Mouse (Mus musculus): ENCODE results near the gene Vmn1r177. TPM values are rescaled to one million over a fixed set of nuclear protein-coding genes. Genes with fewer than 3 reads are reported as not detected.
"Not testable (repeated sequence)": the region's sequence is repeated elsewhere in the genome, so short reads cannot be mapped to it uniquely, and the experiment has no call there.

The Vmn1r177 gene
- not detected for total RNA-seq (2021)
- long read RNA-seq, experiment 1 = 0 reads
- long read RNA-seq, experiment 2 = 0 reads

DNA sequence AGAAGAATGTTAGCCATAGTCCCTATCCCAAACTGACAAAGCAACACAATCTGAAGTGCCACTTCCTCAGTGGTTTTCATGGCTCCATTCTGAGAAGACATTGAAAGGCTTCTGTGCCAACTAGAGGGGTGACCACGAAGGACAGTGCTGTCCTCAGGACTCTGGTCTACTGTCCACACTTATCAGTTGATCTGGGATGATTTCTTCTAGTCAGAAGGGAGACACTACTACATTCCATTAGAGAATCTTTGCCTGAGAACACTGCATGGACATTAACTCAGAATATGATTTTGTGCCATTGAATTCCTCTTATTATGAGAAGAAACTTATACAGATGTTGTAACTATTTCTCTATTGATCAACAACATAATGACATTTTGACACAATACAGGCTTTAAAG, at the start of gene Vmn1r177:
TSS of gene Vmn1r177 (minus strand) at position 101 of the 400 bp plus-strand sequence.
- not testable (repeated sequence) for DNase-seq (ENCODE audit: low spot score in 2 of 2)

GRCm38 (mm10) chr7:23891709-23892108, 25.5 kb upstream of the Vmn1r177 start, which contains the start of gene Vmn1r178:
Gene Vmn1r178 (plus strand): TSS chr7:23892009.
- DNase-seq (ENCODE audit: low spot score in 2 of 2) = no peak

DNA sequence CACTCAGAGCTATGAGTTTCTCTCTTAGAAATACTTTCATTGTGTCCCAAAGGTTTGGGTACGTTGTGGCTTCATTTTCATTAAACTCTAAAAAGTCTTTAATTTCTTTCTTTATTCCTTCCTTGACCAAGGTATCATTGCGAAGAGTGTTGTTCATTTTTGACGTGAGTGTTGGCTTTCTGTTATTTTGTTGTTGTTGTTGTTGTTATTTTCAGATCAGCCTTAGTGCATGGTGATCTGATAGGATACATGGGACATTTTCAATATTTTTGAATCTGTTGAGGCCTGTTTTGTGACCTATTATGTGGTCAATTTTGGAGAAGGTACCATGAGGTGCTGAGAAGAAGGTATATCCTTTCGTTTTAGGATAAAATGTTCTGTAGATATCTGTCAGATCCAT, 10.7 kb upstream of the Vmn1r177 start:
- DNase-seq (ENCODE audit: low spot score in 2 of 2) = not testable (repeated sequence)

- not testable (repeated sequence) for DNase-seq (ENCODE audit: low spot score in 2 of 2)
Measured at GRCm38 (mm10) chr7:23837272-23837671, 29.0 kb downstream of the Vmn1r177 start, which contains the start of gene Vmn1r176. Gene Vmn1r176 (minus strand): TSS chr7:23837372.

Other genes starting within 250 kb of the Vmn1r177 start
- gene Vmn1r171, start 235.7 kb downstream of the Vmn1r177 start, total RNA-seq (2021) = not detected
- gene Vmn1r172, start 208.1 kb downstream of the Vmn1r177 start, total RNA-seq (2021) = not detected
- gene Vmn1r173, start 165.7 kb downstream of the Vmn1r177 start, total RNA-seq (2021) = not detected
- gene Vmn1r174, start 114.2 kb downstream of the Vmn1r177 start, total RNA-seq (2021) = not detected
- gene Vmn1r175, start 55.8 kb downstream of the Vmn1r177 start, total RNA-seq (2021) = not detected
- gene Vmn1r176, start 29.1 kb downstream of the Vmn1r177 start, total RNA-seq (2021) = not detected
- not detected for gene Vmn1r178, start 25.6 kb upstream of the Vmn1r177 start, total RNA-seq (2021)
- gene Vmn1r179, start 60.5 kb upstream of the Vmn1r177 start, total RNA-seq (2021) = not detected
- not detected for gene Vmn1r180, start 84.2 kb upstream of the Vmn1r177 start, total RNA-seq (2021)
- gene Vmn1r181, start 108.2 kb upstream of the Vmn1r177 start, total RNA-seq (2021) = not detected
- not detected for gene V1rd19, start 135.2 kb upstream of the Vmn1r177 start, total RNA-seq (2021)
- not detected for gene Vmn1r183, start 186.8 kb upstream of the Vmn1r177 start, total RNA-seq (2021)
- 10 to 100 TPM; 19.9 to 20.8 TPM for gene Zfp180, start 215.5 kb upstream of the Vmn1r177 start, total RNA-seq (2021)
- gene Zfp112, start 245.9 kb upstream of the Vmn1r177 start, total RNA-seq (2021) = 1 to 10 TPM; 6.0 TPM